Mouse (Mus musculus): ENCODE measurements around the gene Slc37a2.

- TF ChIP-seq EP300 (IDR thresholded peaks at IDR 0.05) (0 out of 2 replicates have a peak, but pooled peaks have one; percentile 34), CTCF (IDR thresholded peaks at IDR 0.05) (no peak)
These were observed 47.6 kb downstream of the Slc37a2 start, which contains the start of gene Tmem218 for GRCm38 (mm10) chr9:37207929-37208411.

Data from lung, postnatal 0 days (tissue).